Mouse (Mus musculus): ENCODE measurements around the gene Hand2.

Gene Hand2

DNA sequence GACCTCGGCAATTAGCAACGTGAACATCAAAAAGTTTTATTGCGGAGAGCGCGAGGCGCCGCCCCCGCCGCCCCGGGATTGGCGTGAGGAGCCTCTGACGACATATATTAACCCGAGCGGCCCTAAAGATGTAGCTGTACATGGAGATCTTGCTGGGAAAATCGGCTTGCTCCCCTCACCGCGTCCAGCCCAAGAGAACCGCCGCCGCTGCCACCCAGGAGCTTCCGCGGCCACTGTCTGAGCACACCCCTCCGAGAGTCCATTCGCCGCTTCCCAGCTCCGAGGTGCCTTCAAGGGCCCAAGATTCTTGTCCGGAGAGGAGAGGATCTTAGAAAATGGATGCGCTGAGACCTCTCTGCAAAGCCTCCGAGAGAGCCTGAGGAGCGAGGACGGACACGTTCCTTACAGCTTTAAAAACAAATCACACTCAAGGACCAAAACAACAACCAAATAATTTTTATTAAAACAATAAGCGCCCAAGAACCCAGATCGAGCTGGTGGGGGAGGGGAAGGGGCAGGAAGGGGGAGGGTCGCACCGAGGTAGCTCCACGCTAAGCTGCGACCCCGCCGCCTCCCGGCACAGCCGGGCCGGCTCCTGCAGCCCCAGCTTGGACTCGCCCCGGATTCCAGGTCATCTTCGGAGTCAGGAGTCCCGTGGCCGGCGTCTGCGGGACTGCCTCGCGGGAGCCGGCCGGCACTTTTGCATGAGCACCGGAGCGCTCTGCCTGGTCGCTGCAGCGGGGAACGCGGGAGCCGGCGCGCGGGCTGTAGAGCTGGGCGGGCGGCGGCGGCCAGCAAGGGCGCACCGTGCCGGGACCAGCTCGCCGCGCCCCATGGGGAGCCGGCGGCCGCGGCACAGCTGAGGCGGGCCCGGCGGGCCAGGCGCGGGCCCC lies at the start of gene Hand2:
Gene Hand2, plus strand, starts transcription at position 133 of the 893 bp plus-strand sequence.
- no peak for DNase-seq (ENCODE audit: low spot score)

DNA sequence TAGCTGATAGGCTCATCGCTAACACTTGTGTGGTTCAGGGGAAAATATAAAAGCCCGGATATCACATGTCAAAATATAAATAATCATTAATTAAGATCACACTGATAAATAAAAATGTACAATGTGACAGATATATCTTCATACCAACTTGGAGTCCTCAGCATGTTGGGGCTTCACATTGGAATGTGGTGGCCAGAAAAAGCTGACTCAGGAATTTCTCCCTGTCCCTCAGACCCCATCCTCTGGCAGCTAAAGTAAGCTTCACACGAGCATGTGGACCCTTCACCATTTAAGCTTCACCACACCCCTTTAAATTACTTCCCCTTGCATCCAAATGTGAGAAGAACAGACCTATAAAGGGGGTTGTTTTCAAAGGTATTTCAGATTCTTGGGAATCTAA lies 47.7 kb upstream of the Hand2 start:
- DNase-seq (ENCODE audit: low spot score): no peak

- no peak for DNase-seq (ENCODE audit: low spot score)
Measured at GRCm38 (mm10) chr8:57293441-57293840, 27.3 kb upstream of the Hand2 start.

DNA sequence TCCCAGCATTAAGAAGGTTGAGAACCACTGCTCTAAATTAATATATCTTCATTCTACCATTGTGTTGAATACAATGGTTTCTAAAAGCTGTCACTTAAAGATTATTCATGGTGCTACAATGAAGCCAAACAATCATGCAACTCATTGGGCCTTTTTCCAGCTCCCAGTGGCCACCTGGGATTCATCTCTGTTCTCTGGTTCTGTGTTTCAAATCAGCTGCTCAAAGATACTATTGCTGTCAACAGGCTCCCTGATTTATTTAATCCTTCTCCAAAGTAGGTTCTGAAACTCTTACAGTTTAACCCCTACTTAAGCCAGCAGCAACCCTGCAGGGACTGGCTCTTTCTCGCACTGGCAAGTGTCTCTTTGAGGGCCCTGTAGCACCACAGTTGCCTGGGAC lies 17.3 kb upstream of the Hand2 start:
- DNase-seq (ENCODE audit: low spot score): no peak

GRCm38 (mm10) chr8:57304944-57305343 lies 15.8 kb upstream of the Hand2 start:
- no peak for DNase-seq (ENCODE audit: low spot score)

DNA sequence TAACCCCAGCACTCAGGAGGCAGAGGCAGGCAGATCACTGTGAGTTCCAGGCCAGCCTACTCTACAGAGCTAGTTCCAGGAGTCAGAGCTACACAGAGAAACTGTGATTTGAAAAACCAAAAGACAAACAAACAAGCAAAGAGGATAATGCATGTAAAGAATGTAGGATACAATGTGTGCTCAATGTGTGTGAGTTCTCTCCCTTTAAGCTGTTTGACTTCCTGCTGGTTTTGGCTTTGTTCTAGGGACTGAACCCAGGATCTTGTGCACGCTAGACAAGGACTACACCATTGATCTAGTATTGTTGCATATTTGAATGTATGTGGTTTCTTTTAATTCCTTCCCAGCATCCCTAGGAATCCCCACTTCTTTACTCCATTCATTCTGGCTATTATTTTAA lies 14.3 kb upstream of the Hand2 start:
- no peak for DNase-seq (ENCODE audit: low spot score)

GRCm38 (mm10) chr8:57309844-57310485 lies 10.8 kb upstream of the Hand2 start:
- DNase-seq (ENCODE audit: low spot score): no peak

GRCm38 (mm10) chr8:57312031-57312981 lies 8.5 kb upstream of the Hand2 start:
- DNase-seq (ENCODE audit: low spot score): no peak

GRCm38 (mm10) chr8:57313583-57313982 lies 7.2 kb upstream of the Hand2 start:
- DNase-seq (ENCODE audit: low spot score): no peak

DNA sequence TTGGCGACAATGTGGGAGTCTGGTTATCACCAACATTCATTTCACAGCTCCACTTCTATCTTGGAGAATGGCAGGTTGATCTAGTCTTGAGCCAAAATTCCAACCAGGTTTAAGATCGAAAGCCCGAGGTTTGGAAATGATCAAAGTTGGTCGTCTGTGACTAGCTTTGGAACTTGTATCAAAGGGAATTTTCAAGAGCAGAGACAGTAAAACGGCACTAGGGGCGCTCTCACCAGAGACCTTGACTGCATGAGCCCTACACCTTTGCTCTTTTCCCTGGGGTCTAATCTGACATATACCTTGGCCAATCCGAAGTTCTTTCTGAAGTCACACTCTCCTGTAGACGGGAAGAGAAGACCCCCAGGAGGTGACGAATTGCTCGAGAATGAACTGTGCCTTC lies 6.6 kb upstream of the Hand2 start:
- no peak for DNase-seq (ENCODE audit: low spot score)

DNA sequence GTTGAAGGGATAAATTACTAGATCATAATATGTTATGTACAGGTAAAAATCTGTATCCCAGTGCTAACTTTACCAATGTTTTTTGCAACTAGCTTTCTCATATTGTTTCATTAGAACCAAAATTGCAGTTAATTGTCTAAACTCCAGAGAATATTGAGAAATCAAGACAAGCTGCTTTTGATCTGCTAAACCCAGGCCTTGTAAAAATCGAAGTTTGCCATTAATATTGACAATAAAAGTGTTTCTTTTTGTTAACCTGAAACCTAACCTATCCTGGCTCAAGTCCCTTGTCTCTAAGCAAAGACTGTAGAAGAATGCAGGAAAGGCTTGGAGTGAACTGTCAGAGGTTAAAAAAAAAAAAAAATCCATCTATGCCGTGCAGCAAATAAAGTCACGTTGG lies 5.3 kb upstream of the Hand2 start:
- no peak for DNase-seq (ENCODE audit: low spot score)

DNA sequence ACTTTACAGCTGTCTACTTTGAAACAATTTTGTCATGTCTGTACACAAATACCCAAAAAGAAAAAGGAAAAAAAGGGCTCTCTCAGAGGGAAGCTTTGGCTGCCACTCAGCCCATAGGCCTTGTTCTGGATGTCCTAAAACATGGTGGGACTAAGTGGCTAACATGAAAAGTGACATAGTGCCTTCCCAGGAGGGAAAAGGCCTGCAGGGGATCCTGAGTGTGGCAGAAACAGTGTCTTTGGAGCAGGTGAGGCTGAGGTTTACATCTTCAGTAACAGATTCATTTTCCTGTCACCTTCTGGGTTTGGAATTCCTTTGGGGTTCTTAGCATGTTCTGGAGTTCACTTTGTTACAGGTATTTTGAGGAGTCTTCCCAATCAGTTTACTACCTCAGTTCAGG lies 3.7 kb upstream of the Hand2 start:
- DNase-seq (ENCODE audit: low spot score): no peak

DNA sequence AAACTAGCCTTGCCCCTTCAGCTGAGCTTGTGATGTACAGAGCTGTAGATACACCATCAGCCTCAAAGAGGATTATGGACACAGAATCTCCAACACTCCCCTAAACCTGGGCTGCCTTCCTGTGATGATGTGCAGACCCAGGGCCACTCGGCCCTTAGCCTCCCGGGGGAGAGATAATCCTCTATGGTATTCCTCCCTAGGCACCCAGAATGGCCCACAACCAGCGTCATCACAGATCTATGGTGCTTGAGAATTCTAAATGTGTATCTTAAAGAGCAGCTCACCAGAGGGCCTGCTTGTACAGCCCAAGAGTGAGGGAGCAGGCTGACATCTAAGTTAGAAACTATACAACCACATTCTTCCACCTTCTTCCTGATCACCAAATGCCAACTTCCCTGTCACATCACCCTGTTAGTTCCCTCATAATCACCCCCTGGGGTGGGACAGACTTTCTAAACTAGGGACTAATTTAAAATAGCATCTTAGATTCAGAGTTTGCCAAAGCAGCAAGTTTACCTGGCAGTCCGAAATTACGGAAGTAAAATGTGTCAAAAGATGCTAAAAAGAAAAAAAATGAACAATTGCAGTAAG lies 2.8 kb upstream of the Hand2 start:
- DNase-seq (ENCODE audit: low spot score): no peak

DNA sequence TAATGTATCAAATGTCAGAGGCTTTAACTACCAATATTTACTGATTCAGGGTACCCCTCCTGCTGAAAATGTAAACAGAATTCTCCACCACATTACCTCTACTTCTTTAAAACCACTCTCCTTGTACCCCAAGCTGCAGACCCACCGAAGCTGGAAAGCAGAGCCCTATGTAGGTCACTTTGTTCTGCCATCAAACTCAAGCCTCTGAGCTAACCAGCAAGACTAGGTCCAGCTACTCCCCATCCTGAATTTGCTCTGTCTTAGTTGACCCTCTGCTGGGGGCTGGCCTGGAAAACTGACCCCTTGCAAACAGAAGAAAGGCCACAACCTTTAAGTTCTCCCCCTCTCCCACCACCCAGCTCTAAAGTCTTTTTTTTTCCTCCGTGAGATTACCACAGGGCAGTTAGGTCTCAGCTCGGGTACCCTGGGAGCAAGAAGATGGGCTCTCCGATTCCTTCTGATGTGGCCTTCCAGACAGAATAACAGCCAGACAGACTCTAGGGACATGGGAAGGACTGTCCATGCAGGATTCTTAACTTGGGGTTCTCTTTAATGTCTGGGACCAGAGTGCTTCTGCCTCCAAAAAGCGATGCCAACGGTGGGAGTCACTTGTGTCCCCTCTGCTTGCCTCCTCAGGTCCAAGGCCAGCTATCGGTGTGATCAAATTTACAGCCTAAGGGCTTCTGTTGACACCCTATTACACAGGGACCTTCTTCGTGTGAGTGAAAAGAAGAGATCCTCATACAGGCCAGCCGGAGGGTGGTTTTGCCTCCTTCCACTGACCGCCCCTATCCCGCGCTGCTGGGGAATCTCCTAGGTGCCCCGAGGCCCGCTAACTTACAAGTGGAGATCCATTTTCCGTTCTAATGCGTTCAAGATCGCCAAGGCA lies 1.4 kb upstream of the Hand2 start:
- no peak for DNase-seq (ENCODE audit: low spot score)

GRCm38 (mm10) chr8:57319981-57320585 lies 700 bp upstream of the Hand2 start:
- DNase-seq (ENCODE audit: low spot score): no peak

DNA sequence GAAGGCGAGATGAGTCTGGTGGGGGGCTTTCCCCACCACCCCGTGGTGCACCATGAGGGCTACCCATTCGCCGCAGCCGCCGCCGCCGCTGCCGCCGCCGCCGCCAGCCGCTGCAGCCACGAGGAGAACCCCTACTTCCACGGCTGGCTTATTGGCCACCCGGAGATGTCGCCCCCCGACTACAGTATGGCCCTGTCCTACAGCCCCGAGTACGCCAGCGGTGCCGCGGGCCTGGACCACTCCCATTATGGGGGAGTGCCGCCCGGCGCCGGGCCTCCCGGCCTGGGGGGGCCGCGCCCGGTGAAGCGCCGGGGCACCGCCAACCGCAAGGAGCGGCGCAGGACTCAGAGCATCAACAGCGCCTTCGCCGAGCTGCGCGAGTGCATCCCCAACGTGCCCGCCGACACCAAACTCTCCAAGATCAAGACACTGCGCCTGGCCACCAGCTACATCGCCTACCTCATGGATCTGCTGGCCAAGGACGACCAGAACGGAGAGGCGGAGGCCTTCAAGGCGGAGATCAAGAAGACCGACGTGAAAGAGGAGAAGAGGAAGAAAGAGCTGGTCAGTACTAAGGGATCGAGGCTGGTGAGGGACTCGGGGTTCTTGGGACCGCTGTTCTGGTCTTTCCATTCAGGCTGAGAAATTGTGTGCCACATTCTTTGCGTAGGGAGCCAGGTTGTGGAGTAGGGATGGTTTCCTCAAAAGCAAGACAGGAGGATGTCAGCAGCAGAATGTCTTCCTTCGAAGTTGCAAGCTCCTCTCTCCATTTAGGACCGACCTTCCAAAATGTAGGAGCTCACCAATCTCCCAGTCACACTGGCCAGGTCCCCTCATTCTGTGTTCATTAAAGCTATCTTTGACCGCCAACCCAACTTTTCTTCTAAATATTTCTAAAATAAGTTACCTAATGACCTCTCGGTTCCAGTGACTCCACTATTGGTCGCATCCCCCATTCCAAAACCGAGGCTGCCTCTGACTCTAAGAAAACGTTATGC lies 1.4 kb downstream of the Hand2 start:
- DNase-seq (ENCODE audit: low spot score): no peak

GRCm38 (mm10) chr8:57322961-57323941 lies 2.5 kb downstream of the Hand2 start:
- no peak for DNase-seq (ENCODE audit: low spot score)

DNA sequence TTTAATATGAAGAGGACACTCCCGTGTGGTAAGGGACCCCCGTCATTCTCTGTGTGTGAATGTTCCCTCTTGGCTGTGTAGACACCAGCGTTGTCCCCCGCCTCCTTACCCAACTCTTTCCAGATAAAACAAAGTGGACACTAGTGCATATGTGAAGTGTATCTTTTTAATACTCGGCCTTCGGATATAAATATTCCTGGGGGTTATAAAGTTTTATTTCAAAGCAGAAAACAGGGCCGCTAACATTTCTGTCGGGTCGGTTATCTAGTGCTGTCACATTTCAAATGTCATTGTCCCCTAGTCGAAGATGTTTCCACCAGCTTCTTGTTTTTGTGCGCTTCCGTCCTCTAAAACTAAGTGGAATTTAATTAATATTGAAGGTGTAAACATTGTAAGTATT lies 3.3 kb downstream of the Hand2 start:
- no peak for DNase-seq (ENCODE audit: low spot score)

All from left cerebral cortex, adult 11 months (tissue).